Mouse (Mus musculus) ovary, postnatal 10 days (tissue): ENCODE measurements at regions not wholly inside any gene's neighbourhood (a gene's known extent, or its start where the extent isn't known, plus 50 kb on each side); places are given as distances from the start of the nearest gene placed in this dataset.

ENCODE experiments used
- DNase-seq: peaks from one replicate; pipeline ENCODE4 v3.0.0; 2022; ENCODE audit warnings: low spot score

GRCm38 (mm10) chr5:118495478-118495760 lies 65.1 kb upstream of the Med13l start:
- DNase-seq: no peak

DNA sequence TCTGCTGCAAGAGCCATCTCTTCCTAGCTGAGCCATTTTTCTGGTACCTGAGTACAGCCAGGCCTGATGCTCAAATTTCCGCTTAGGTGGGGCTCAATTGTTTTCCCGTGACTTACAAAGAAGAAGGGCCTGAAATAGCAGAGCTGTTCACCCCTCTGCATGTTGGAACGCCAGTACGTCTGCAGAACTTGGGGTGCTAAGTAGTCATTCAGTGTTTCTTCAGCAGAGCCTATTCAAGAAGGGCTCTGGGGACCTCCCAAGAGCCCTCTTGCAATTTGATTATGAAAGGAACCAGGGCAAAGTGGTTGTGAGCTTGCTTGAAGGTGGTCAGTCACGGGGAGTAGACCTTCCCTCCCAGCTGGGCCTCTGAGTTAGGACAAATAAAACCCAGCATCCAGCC lies 58.9 kb upstream of the Med13l start:
- DNase-seq: no peak

GRCm38 (mm10) chr5:118502991-118503390 lies 57.5 kb upstream of the Med13l start:
- no peak for DNase-seq

- no peak for DNase-seq
These were observed 56.3 kb upstream of the Med13l start for GRCm38 (mm10) chr5:118504170-118504569.

DNA sequence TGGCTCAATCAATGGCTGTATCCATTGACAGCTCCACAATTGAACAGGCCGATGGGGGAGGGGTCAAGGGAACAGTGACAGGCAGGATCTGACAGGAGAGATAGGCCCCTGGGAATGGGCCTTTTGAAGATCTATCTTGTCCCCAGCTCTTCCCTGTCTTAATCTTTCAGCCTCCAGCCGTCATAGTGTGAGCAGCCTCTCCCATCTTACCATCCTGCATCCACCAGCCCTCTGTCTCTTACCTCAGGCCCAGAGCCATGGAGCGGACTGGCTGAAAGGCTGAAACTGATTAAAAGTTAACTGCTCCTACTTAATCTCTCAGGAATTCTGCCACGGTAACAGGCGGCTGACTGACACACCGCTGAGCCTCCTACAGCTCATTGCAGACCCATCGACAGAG lies 55.6 kb upstream of the Med13l start:
- no peak for DNase-seq

GRCm38 (mm10) chr5:118509871-118510270 lies 50.6 kb upstream of the Med13l start:
- no peak for DNase-seq
